Mouse (Mus musculus) MN1 (cell line): Measurements from ENCODE around the gene Pde4c.

ENCODE experiments used
- DNase-seq: peaks from one replicate; pipeline ENCODE4 v3.0.0-alpha.2; 2016; ENCODE audit warnings: low spot score

Pde4c gene

GRCm38 (mm10) chr8:70720739-70721138 is 2.8 kb upstream of the Pde4c start:
- peak; percentile 87 for DNase-seq

- no peak for DNase-seq
Measured at GRCm38 (mm10) chr8:70721601-70722000, 1.9 kb upstream of the Pde4c start.

- DNase-seq, result no peak
Measured at GRCm38 (mm10) chr8:70724216-70724615, 696 bp downstream of the Pde4c start.

- no peak for DNase-seq
Measured at GRCm38 (mm10) chr8:70725792-70726447, 2.4 kb downstream of the Pde4c start.

GRCm38 (mm10) chr8:70726721-70727120 is 3.2 kb downstream of the Pde4c start:
- DNase-seq, result no peak

GRCm38 (mm10) chr8:70729808-70730475 is 6.4 kb downstream of the Pde4c start:
- peak; percentile 54 for DNase-seq

- DNase-seq, result no peak
Measured at GRCm38 (mm10) chr8:70730956-70731355, 7.4 kb downstream of the Pde4c start.

- DNase-seq, result no peak
Measured at GRCm38 (mm10) chr8:70737705-70738104, 14.2 kb downstream of the Pde4c start.

GRCm38 (mm10) chr8:70738211-70738610 is 14.7 kb downstream of the Pde4c start:
- DNase-seq, result no peak

- DNase-seq, result no peak
Measured at GRCm38 (mm10) chr8:70741661-70742060, 18.1 kb downstream of the Pde4c start.

- DNase-seq, result peak; percentile 51
Measured at GRCm38 (mm10) chr8:70742176-70742575, 18.7 kb downstream of the Pde4c start.

GRCm38 (mm10) chr8:70742981-70743655 is 19.6 kb downstream of the Pde4c start:
- no peak for DNase-seq

GRCm38 (mm10) chr8:70743656-70744590 is 20.4 kb downstream of the Pde4c start:
- no peak for DNase-seq

GRCm38 (mm10) chr8:70744806-70745205 is 21.3 kb downstream of the Pde4c start:
- DNase-seq, result no peak

GRCm38 (mm10) chr8:70745691-70746220 is 22.2 kb downstream of the Pde4c start:
- no peak for DNase-seq

- no peak for DNase-seq
Measured at GRCm38 (mm10) chr8:70746676-70747075, 23.2 kb downstream of the Pde4c start.

- no peak for DNase-seq
Measured at GRCm38 (mm10) chr8:70747211-70747890, 23.8 kb downstream of the Pde4c start.

- DNase-seq, result no peak
Measured at GRCm38 (mm10) chr8:70748246-70749096, 25.0 kb downstream of the Pde4c start.

GRCm38 (mm10) chr8:70749097-70749674 is 25.7 kb downstream of the Pde4c start:
- DNase-seq, result no peak

- DNase-seq, result no peak
Measured at GRCm38 (mm10) chr8:70750128-70750680, 26.7 kb downstream of the Pde4c start.
